Mouse (Mus musculus) T-cell, adult 66 days (primary cell): Measurements from ENCODE around the gene Gda. TPM values are rescaled to one million over a fixed set of nuclear protein-coding genes. Genes with fewer than 3 reads are reported as not detected.

ENCODE experiments used
- total RNA-seq, 2 experiments: library from RNA; stranded (reverse); gene quantifications; 3 replicates in 1 of 2; 4 replicates in 1 of 2; pipeline ENCODE4 v1.2.4; 2023

Gene Gda
- total RNA-seq = under 1 TPM; 0.27 to 0.35 TPM

GRCm38 (mm10) chr19:21473345-21473744 is at the start of gene Gda:
Gene Gda, minus strand, starts transcription at chr19:21473445.

Other genes with a start within 250 kb of the Gda start
- gene Zfand5, start 201.2 kb downstream of the Gda start, total RNA-seq = 10 to 100 TPM; 62.9 to 66.3 TPM
- gene 1110059E24Rik, start 179.5 kb upstream of the Gda start, total RNA-seq = 10 to 100 TPM; 29.1 to 37.6 TPM
- gene Abhd17b, start 179.7 kb upstream of the Gda start, total RNA-seq = 10 to 100 TPM; 25.5 to 26.5 TPM